Mouse (Mus musculus) layer of hippocampus, postnatal 25 days (tissue): ENCODE measurements around the gene Nova2. TPM values are rescaled to one million over a fixed set of nuclear protein-coding genes. Genes with fewer than 3 reads are reported as not detected.

Experiments used
- DNase-seq, 2 experiments: peaks; one replicate each; pipeline ENCODE4 v3.0.0; 2022; ENCODE audit warnings: mixed read lengths in 2 of 2, low spot score in 1 of 2; ENCODE audit errors: extremely low spot score in 1 of 2
- total RNA-seq, 2 experiments: library from RNA; stranded (reverse); gene quantifications; 2 replicates each; pipeline ENCODE4 v1.2.3; 2021

The Nova2 gene
- total RNA-seq, 2 experiments from 2014 or later = 69.2 to 93.3 TPM

DNA sequence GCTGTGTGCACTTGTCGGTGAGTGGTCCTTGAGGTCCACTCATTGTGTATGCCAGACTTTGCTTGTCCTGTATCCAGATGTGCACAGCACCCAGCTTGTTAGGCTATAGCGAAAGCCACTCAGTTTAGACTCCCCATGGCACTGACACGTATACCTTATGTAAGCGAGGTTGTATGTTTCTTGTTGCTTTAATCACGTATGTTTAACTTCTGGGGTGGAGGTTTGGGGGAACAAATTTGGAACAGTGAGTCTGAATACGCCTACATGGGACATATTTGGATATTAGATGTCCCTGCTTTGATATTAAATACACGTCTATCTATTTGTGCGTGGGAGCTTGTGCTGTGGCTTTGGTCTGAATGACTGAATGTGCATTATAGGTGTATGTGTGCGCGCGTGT lies 2.4 kb upstream of the Nova2 start:
- no peak for DNase-seq

DNA sequence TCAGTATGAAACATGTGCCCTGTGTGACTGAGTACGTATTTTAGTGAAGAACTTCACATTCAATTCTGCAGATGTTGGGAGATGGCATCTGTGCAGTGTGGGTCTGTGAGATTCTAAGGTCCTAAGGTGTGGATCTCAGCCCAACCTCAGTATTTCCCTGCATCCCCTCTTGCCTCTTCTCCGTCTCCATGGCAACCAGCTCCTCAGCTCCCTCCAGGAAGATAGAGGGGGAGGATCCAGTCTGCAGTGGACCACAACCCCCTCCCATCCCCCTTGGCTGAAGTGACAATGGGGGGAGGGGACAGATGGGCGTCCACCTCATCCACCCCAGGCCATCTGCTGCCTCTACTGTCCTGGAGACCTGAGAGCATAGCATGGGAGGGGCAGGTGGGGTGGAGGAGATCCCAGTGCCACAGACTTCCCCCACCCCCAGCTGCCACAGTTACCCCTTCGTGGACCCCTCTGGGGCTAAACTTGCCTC lies 1.9 kb upstream of the Nova2 start:
- no peak for DNase-seq

DNA sequence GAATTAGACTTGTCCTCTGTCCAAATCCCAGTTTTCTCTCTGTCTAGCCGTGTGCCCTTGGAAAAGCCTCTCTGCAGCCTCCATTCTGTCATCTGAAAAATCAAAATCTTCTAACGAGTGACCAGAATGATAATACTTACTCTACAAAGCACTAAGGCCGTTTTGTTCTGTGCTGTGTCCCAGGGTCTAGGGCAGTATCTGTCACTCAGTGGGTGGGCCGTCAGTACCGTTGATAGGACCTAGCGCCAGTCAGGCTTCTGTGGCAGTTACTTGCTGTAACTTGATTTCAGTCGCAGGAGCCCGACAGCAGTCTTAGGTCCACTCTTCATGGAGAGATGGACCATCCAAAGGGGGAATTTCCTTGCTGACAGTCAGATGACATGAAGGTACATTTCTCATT lies 1.4 kb upstream of the Nova2 start:
- DNase-seq = no peak

DNA sequence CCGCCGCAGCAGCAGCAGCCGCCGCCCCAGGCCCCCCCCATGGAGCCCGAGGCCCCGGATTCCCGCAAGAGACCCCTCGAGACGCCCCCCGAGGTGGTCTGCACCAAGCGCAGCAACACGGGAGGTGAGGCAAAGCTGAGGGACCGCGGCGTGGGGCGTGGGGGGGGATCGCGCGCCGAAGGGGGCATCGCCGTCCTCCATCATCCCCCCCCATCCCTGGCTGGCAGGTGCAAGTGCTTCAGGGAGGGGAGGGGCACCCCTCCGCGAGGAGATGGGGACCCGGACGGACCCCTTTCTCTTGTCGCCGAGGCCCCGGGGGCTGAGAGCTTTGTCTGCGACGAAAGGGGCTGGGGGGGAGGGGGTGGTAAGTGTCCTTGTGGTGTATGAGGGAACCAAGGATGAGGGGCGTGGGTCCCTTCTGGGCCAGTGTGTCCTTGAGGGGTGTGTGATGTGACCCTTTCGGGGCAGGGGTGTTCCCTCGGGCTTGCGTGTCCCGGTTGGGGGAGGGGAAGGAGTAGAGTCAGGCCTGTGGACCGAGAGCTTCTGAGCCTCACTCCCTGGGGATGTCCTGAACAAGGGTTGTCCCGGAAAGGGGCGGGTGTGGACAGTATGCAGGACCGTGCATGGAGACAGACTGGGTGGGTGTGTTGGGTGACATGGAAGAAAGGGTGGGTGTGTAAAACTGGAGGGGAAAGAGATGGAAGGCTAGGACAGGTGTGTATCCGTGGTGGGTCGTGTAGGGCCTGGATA lies 528 bp downstream of the Nova2 start:
- no peak for DNase-seq

DNA sequence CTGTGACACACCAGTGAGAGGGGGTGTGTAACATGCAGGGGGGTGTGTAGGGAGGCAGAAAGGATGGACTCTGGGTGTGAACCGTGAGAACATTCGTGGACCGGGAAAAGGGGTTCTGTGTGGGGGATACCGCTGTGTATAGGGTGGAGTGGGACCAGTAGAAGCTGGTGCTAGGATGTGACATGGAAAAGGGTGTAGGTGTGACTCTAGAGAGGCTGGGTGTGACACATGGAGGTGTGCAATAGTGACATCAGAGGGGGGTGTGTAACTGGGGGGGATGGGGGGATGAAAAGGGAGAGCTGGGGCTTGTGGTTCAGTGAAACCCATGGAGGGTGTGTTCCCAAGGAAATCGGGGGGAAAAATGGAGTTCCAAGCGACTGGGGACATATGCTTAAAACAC lies 1.2 kb downstream of the Nova2 start:
- no peak for DNase-seq

DNA sequence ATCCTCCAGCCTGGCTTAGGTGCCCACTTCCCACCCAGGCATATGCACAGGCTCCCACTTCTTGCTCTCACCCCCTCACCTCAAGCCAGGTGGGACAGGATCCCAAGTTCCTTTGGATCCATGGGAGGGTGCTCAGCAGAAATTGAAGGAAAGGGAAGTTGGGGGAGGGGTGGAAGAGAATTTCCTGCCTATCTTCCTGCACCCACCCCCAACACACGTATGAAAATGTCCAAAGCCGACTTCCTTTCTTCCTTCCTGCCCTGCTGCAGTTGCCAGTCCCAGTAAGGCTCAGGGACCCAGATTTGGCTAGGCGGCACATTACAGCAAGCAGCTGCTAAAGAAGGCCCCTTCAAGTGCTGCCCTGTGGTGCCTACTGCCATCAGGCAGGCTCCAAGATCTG lies 2.1 kb downstream of the Nova2 start:
- DNase-seq = no peak

DNA sequence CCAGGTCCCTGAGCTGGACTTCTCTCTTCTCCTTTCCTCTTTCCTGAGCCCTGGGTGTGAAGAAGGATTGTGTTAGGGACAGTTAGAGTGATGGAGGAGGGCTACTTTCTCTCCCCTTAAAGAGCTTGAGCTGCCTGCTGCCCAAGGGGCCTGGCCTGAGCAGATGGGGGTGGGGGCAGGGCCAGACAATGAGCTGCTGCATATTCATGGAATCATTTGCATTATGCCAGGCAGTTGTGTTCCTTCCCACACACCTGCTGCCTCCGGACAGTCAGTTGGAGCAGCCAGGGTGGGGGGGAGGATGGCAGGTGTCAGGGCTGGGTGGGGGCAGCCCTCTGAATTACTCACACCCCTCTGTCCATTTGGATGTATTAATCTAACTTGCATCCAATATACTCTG lies 16.7 kb downstream of the Nova2 start:
- no peak for DNase-seq

DNA sequence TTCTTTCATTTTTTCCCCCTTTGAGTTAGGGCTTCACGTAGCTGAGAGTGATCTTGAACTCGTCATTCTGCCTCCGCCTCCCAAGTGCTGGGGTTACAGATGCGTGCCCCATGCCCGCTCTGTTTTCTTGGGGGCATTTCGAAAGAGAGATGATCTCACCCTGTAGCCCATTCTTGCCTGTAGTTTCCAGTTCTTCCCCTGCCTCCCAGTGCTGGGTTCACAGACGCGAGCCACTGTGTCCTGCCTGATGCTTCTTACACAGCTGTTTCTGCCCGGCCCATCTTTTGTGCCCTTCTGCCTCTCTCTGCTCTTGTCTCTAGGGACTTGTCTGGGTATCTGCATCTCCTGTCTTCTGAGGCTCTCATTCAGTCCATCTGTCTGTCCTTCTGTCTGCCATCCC lies 17.1 kb downstream of the Nova2 start:
- no peak for DNase-seq

DNA sequence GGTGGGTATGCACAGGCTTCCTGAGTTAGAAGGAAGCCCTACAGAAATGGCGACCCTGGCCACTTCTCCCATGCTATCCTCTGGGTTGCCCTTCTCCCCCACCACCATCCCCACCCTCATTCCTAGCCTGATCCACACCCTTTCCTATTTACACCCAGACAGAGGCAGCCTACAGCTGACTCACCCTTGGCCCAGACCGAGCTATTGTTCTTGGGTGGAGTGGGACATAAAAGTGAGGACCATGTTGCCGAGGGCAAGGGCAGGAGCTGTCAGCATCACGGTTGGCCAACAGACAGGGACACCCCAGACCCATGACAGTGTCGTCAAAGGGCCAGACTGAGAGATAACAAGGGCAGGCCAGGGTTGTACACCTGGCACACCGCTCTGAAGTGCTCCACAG lies 22.5 kb downstream of the Nova2 start:
- DNase-seq = no peak

DNA sequence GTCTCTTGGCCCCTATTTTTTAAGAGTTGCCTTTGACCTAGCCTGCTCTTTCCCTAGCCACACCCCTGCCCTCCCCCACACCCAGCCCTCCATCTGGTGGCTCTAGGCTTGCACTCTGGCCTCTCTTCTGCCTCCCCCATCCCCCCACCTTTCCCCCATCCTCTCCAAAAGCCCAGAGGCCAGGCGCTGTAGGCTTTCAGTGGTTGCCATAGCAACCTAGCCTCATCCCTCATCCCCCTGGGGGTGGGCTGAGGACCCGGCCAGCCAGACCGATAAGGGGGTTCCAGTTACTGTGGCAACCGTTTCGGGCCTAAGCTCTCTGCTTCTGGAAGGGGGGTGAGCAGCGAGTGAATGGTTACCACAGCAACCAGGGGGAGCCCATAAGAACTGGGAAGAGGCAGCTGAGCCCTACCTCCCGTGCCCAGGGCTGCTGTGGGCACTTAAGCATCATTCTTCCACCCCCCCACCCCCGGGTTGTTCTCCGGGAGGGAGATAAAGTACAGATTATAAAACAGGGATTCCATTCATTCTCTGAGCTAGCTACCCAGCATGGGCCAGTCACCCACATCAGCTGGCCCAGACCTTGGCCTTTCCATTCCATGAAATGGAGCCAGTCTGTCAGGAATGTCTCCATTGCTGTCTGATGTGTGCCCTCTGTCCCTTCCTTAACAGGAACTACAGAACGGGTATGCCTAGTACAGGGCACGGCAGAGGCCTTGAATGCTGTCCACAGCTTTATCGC lies 24.3 kb downstream of the Nova2 start:
- no peak for DNase-seq

DNA sequence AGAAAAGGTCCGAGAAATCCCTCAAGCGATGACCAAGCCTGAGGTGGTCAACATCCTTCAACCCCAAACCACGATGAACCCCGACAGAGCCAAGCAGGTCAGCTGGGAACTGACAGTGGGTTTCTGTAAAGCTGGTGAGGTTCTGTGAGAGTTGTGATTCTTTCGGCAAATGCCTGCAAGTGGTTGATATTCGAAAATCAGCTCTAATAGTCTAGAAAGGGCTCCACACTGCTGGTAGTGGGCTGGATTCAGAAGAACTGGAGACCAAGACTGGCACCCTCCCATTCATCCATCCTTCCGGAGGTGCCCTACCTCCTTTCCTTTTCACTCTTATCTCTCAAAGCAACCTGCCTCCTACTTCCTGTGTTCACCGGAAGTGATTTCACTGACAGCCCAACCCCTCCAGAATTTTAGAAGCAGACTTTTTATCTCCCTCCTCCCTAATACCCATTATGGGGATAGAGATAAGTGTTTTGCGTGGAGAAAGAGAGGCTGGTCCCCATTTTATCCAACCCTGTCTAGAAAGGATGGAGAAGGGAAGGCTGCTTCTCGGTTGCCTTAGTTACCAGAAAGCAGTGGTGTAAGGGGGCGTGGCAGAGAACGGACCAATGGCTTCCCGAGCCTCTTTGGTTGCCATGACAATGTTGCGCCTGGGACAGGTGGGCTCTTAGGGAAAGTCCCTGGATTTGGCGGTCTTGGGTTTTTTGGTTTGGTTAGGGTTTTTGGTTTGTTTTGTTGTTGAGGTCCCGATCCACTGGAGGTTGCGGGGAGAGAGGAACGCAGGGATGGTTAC lies 25.0 kb downstream of the Nova2 start:
- no peak for DNase-seq

DNA sequence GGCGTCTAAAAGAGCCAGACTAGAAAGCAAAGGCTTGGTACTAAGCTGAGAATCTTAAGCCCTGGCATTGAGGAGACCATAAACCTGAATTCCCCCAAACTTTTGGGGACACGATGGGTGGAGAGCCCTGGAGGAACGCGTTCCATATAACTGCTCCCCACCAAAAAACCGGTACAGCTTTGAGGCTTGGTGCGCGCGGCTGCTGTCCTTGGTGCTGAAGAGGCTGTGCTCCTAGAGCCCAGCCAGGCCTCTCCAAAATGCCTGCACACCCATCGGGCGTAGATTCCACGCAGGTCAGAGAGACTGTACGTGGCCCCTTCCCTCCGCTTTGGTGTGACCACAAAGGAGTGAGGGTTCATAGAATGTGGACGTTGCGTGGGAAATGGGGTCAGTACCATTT lies 25.7 kb downstream of the Nova2 start:
- no peak for DNase-seq

DNA sequence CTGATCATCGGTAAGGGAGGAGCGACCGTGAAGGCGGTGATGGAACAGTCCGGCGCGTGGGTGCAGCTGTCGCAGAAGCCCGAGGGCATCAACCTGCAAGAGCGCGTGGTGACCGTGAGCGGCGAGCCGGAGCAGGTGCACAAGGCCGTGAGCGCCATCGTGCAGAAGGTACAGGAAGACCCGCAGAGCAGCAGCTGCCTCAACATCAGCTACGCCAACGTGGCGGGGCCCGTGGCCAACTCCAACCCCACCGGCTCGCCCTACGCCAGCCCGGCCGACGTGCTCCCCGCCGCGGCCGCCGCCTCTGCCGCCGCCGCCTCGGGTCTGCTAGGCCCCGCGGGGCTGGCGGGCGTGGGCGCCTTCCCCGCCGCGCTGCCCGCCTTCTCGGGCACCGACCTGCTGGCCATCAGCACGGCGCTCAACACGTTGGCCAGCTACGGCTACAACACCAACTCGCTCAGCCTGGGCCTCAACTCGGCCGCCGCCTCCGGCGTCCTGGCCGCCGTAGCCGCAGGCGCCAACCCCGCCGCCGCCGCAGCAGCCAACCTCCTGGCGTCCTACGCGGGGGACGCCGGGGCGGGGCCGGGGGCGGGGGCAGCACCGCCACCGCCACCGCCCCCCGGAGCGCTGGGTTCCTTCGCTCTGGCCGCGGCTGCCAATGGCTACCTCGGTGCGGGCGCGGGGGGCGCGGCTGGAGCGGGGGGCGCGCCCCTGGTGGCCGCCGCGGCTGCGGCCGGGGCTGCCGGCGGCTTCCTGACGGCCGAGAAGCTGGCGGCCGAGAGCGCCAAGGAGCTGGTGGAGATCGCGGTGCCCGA lies 32.1 kb downstream of the Nova2 start:
- DNase-seq = peak; percentile 43 to 46

DNA sequence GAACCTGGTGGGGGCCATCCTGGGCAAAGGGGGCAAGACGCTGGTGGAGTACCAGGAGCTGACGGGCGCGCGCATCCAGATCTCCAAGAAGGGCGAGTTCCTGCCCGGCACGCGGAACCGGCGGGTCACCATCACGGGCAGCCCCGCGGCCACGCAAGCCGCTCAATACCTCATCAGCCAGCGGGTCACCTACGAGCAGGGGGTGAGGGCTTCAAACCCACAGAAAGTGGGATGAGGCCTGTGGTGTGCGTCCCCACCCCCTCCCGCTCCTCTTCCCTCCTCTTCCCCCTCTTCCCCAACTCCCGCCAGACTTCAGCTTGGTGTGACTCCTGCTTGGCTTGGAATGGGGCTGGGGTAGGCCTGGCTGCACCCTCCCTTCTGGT lies 32.7 kb downstream of the Nova2 start:
- no peak for DNase-seq

DNA sequence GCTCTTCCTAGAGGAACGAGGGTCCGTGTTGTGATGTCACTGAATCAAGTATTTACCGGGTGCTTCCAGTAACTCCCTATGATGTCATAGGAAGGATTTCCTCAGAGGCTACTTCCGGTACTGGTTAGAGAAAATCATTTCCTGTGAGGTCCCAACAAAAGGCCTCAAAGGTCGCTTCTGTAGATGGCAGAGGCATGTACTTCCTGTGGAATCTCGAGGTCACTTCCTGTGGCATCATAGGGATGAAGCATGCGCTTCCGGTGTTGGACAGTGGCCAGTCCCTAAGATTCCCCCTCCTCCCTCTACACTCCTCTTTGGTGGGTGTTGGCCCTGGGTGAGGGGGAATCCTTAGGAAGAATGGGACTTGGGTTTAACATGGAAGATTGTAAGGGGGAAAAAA lies 33.8 kb downstream of the Nova2 start:
- no peak for DNase-seq

DNA sequence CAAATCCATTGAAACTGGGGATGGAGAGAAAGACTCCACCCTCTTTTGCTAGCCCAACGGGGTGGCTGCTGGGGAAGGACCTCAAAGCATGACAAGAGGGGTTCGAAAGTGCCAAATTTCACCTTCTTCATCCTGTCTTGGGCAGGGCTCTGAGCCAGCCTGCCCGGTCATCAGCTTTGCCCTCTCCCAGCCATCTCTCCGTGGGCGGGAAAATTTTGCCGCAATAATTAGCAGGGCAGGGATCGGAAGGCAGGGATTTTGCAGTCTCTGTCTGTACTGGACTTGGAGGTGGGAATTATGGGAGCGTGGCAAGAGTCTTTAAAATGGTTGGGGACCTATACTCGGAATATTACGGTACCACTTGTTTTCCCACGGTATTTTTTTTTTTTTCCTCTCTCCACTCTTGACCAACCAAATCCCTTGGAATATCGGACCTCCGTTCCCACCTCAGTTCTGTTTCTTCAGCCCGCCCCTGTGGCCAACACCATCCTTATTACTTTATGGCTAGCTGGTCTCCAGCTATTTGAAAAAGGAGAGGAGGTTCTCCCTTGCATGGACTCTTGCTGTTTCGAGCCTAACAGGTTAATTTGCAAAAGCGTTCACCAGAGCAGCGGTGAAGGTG lies 36.6 kb downstream of the Nova2 start:
- no peak for DNase-seq

DNA sequence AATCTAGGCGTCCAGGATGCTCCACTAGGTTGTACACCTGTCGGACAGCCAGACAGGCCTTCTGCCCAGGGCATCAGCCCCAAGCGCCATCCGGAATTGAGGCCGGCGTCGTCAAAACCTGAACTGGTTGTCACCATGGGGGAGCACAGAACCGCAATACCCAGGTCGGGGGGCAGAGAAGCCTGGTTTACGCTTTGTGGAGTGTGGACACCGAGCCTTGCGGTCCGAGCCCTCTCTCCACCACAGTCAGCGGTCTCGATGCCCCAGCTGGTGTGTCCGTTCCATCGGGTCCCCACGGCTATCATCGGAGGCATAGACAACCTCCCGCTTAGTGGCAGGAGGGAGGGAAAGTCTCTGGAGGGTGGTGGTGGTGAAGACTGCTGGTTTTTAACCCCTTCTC lies 37.1 kb downstream of the Nova2 start:
- DNase-seq = no peak

DNA sequence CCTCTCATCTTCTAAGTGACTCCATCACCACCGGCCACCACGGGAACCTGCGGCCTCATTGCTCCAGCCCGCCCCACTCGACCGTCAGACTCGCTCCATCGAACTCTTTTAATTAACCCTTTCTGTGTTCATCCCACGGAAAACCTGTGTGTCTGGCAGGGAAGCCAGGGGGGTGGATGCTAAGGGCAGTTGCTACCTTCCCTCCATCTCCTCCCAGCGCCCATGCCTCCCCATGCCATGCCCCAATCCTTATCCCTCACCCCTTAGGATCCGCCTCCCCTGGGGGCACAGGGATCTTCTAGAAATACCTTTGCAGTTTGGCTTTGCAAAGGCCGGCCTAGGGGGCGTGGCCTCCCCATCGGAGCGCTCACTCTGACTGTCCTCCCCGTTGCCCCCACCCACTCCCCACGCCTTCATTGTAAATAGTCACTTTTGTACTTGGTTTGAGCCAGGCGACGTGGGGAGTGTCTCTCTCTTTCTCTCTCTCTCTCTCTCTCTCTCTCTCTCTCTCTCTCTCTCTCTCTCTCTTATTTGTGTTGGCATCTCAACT lies 37.7 kb downstream of the Nova2 start:
- DNase-seq = no peak

DNA sequence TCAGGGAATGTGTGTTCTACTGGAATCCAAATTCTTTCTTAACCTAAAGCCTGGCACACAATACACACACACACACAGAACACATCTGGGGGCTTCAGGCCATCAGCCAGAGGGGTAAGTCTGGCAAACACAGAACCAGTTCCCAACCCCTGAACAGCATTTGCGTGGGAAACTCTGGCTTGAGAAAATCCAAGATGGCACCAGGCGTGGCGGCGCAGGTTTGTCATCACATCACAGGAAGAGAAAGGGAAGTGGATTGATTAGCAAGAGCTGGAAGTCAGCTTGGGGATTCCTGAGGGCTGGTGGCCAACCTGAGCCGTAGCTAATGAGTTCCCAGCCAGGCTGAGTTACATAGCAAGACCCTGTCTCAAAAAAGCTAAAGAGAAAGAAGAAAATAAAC lies 39.6 kb downstream of the Nova2 start:
- DNase-seq = no peak

DNA sequence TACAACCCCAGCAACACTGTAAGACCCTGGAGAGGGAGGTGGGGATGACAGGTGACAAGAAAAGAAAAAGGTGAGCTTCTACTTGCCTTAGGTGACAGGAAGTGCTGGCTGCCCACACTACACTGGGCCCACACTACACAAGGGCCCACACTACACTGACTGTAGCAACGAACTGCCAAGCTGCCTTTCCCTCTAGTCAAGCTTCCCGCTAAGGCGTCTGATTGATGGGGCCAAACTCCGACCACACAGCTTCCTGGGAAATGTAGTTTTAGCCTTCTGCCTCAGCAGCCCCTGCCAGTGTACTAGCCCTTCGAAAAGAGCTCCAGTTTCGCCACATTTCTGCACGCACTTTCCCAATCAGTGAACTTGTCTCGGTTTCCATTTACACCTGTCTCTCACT lies 41.9 kb downstream of the Nova2 start:
- no peak for DNase-seq
